Mouse (Mus musculus) cerebellum, postnatal 25 days (tissue): ENCODE measurements around the gene Mns1.

Experiments used
- DNase-seq, 2 experiments: peaks; one replicate each; pipeline ENCODE4 v3.0.0; 2021; ENCODE audit warnings: mixed read lengths in 2 of 2

Mns1 gene

GRCm38 (mm10) chr9:72477306-72477705, 39.5 kb downstream of the Mns1 start:
- no peak for DNase-seq

- DNase-seq = no peak
Observed at GRCm38 (mm10) chr9:72479276-72479675, 41.5 kb downstream of the Mns1 start.

DNA sequence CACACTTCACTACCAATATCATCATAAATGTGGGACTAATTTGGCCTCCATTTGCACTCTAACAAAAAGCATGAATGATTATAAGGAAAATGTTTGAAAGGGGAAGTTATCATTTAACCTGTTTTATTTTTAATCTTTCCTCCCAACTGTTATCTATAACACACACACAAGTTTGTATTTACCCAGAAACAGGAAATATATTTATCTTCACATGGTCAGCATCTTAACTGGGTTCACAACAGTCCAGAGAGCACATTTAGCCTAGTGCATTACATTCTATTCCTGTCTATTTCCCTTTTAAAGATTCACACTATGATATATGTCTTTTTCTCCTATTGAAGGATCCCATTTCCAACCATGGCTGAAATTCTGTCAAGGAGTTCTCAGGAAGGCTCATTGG, 50.7 kb downstream of the Mns1 start:
- DNase-seq = no peak

DNA sequence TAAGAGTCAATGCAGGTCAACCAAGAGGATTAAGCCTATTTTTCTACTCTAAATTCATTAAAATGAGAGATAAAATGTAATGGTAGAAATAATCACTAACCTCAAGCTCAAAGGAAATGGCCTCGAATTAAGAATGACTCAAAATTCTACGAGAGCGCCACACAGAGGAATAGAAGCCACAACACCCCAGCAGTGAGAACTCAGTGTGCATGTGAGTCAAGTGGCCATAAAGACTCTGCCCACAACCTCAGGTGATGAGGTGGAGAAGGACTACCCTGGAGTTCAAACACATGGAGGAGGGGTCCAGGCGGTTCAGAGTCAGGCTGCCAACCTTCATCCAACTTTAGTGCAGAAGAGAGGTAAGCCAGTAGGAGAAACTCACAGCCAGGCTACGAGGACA, 51.3 kb downstream of the Mns1 start:
- no peak for DNase-seq

- peak; percentile 91 to 93 for DNase-seq
Observed at GRCm38 (mm10) chr9:72491559-72492193, 53.9 kb downstream of the Mns1 start.

- no peak for DNase-seq
Observed at GRCm38 (mm10) chr9:72492194-72492565, 54.4 kb downstream of the Mns1 start, which contains the start of gene Tex9. Tex9 (minus strand) TSS chr9:72492212.

- DNase-seq = no peak
Observed at GRCm38 (mm10) chr9:72493465-72493864, 55.7 kb downstream of the Mns1 start.

DNA sequence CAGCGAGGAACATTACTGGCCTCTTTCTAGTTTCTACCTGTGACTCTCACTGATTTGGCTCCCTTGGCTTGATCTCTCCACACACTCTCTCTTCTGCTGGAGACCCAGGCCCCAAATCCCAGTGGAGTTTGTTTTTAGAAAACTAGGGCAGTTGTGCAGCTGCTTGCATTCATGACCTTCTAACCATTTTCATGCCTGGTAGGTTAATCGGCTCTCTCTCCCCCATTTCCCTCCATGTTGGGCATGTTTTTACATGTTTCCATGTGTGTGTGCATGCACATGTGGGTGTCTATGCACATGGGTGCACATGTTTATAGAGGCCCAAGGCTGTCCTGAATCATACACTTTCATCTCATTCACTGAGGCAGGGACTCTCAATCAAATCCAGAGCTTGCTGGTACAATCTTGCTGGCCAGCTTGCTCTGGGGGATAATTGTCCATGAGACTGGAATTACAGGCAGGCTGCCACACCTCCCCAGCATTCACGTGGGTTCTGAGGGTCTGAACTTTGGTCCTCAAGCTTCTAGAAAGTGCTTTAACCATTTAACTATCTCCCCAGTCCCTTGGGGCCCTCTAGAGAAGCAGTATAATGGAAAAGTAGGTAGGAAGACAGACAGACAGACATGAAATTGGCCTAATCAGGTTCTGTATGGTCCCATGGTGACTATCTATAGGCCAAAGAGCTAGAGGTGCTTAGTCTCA, 56.3 kb downstream of the Mns1 start:
- DNase-seq = no peak

GRCm38 (mm10) chr9:72496691-72497090, 58.9 kb downstream of the Mns1 start:
- no peak for DNase-seq

GRCm38 (mm10) chr9:72497171-72497570, 59.4 kb downstream of the Mns1 start:
- DNase-seq = no peak
